Mouse (Mus musculus) ES-E14 (cell line): ENCODE data around the gene Fhad1. TPM values are rescaled to one million over a fixed set of nuclear protein-coding genes. Genes with fewer than 3 reads are reported as not detected.

Experiments
- DNase-seq: peaks from one replicate; pipeline ENCODE4 v3.0.0-alpha.2; 2013; ENCODE audit warnings: low read depth, low spot score
- H3K27ac ChIP-seq: 2 replicates; pipeline ENCODE4 v1.5.1; 2012; ENCODE audit warnings: low read depth, mild to moderate bottlenecking, low read length, moderate library complexity, mixed read lengths; ENCODE audit not compliant: poor library complexity, insufficient read depth, severe bottlenecking
- H3K36me3 ChIP-seq: 2 replicates; pipeline ENCODE4 v1.6.1; 2012; ENCODE audit warnings: mild to moderate bottlenecking, low read length, moderate library complexity, mixed read lengths; ENCODE audit not compliant: control insufficient read depth, poor library complexity, insufficient read depth, severe bottlenecking
- H3K4me1 ChIP-seq, 2 experiments: fragments of 150-350 bp in 1 of 2; sonication (generic) in 1 of 2; 2 replicates each; pipeline ENCODE4 v1.6.1; 2012; ENCODE audit warnings: low read length in 2 of 2, mild to moderate bottlenecking in 1 of 2, mixed read lengths in 1 of 2; ENCODE audit not compliant: control insufficient read depth in 2 of 2, insufficient read depth in 2 of 2, poor library complexity in 1 of 2
- H3K4me3 ChIP-seq, 2 experiments: fragments of 150-350 bp in 1 of 2; sonication (generic) in 1 of 2; 2 replicates each; pipeline ENCODE4 v1.5.1; 2012; ENCODE audit warnings: low read length in 2 of 2, low read depth in 1 of 2, mild to moderate bottlenecking in 1 of 2, mixed read lengths in 1 of 2; ENCODE audit not compliant: insufficient read depth in 1 of 2, poor library complexity in 1 of 2, severe bottlenecking in 1 of 2
- H3K9ac ChIP-seq: 2 replicates; pipeline ENCODE4 v1.6.1; 2012; ENCODE audit warnings: low read depth, mild to moderate bottlenecking, low read length, mixed read lengths; ENCODE audit not compliant: poor library complexity, insufficient read depth, severe bottlenecking
- H3K9me3 ChIP-seq: fragments of 150-350 bp; sonication (generic); 2 replicates; pipeline ENCODE4 v1.6.1; 2012; ENCODE audit warnings: low read depth, mild to moderate bottlenecking, low read length; ENCODE audit not compliant: control insufficient read depth, insufficient read depth
- CHD2 ChIP-seq: IDR thresholded peaks from 2 replicates; pipeline ENCODE4 v1.6.1; 2014; ENCODE audit warnings: mild to moderate bottlenecking, low read depth, low read length, inconsistent platforms
- HCFC1 ChIP-seq: IDR thresholded peaks from 2 replicates; pipeline ENCODE4 v1.6.1; 2012; ENCODE audit warnings: low read length, inconsistent platforms, borderline replicate concordance; ENCODE audit not compliant: insufficient read depth
- MAFK ChIP-seq: IDR thresholded peaks from 2 replicates; pipeline ENCODE4 v1.6.1; 2014; ENCODE audit warnings: mild to moderate bottlenecking, low read depth, low read length, inconsistent platforms; ENCODE audit not compliant: insufficient read depth
- ZC3H11A ChIP-seq: IDR thresholded peaks from 2 replicates; pipeline ENCODE4 v1.6.1; 2012; ENCODE audit warnings: low read depth, mild to moderate bottlenecking, inconsistent platforms, low read length, borderline replicate concordance
- ZNF384 ChIP-seq: IDR thresholded peaks from 2 replicates; pipeline ENCODE4 v1.6.1; 2012; ENCODE audit warnings: low read depth, low read length, inconsistent platforms
- in situ Hi-C, 2 experiments: fragments of 600-800 bp; cut with MboI; formaldehyde crosslinking; loops; one replicate each; pipeline ENCODE4 v1.15.1; 2025; ENCODE audit warnings: low sequenced_read_pairs in 2 of 2, inconsistent platforms in 1 of 2; ENCODE audit not compliant: unreplicated experiment in 2 of 2
- total RNA-seq: library from RNA; depleted of rRNA; stranded (reverse); fragments of 300-350 nt; gene quantifications from 2 replicates; pipeline ENCODE4 v1.2.3, GENCODE M21; 2012

Gene Fhad1
- total RNA-seq, 1 experiment = 0.49 TPM

DNA sequence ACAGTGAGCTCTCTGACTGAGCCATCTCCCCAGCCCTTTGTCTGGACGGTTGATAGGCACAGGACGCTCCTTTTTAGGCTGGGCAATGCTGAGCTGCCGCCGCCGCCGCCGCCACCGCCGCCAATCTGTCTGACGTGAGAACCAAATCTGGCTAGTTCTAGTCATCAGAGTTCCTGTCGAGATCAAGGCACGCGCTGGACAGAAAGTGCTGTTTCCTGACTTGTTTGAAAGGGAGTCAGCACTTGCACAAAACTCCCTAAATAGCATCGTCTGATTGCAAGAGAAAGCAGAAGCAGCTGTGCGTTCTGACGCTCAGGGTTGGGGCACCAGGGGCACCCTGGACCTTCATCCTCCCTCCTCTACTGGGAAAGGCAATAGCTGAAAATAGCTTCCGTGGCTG, 62.8 kb downstream of the Fhad1 start:
- DNase-seq = no peak
- in situ Hi-C loops = no loop called here
- H3K27ac ChIP-seq = no peak overlapping the region

GRCm38 (mm10) chr4:141949436-141949835, 65.4 kb downstream of the Fhad1 start:
- Histone ChIP-seq H3K4me1 (no peaks in the 10 kb centered on the region), H3K27ac (no peak overlapping the region), H3K9me3 (no peaks in the 10 kb centered on the region), H3K36me3 (no peaks in the 10 kb centered on the region), H3K9ac (no peak overlapping the region), H3K4me3 (no peak overlapping the region)
- no peak for DNase-seq
- in situ Hi-C loops = no loop called here
- TF ChIP-seq HCFC1 = no peak
- no peak for TF ChIP-seq ZNF384
- TF ChIP-seq CHD2 = no peak
- TF ChIP-seq MAFK = no peak
- TF ChIP-seq ZC3H11A = no peak

More for the DNA sequence above, 62.8 kb downstream of the Fhad1 start:
- no peak overlapping the region for H3K9ac ChIP-seq
- H3K9me3 ChIP-seq = no peaks in the 10 kb centered on the region
- H3K4me3 ChIP-seq = no peak overlapping the region
- TF ChIP-seq HCFC1 = no peak
- TF ChIP-seq ZC3H11A = no peak
- TF ChIP-seq CHD2 = no peak
- no peaks in the 10 kb centered on the region for H3K4me1 ChIP-seq
- no peaks in the 10 kb centered on the region for H3K36me3 ChIP-seq

GRCm38 (mm10) chr4:141948822-141949221, 66.1 kb downstream of the Fhad1 start:
- Histone ChIP-seq H3K36me3 (no peaks in the 10 kb centered on the region), H3K4me1 (no peaks in the 10 kb centered on the region), H3K9me3 (no peaks in the 10 kb centered on the region), H3K4me3 (no peak overlapping the region), H3K9ac (no peak overlapping the region), H3K27ac (no peak overlapping the region)
- TF ChIP-seq MAFK (no peak), HCFC1 (no peak), ZNF384 (no peak), ZC3H11A (no peak), CHD2 (no peak)
- in situ Hi-C loops = no loop called here
- DNase-seq = no peak

- in situ Hi-C loops = no loop called here
- H3K4me3 ChIP-seq = no peak overlapping the region
Measured at GRCm38 (mm10) chr4:141942403-141942802, 72.5 kb downstream of the Fhad1 start.

DNA sequence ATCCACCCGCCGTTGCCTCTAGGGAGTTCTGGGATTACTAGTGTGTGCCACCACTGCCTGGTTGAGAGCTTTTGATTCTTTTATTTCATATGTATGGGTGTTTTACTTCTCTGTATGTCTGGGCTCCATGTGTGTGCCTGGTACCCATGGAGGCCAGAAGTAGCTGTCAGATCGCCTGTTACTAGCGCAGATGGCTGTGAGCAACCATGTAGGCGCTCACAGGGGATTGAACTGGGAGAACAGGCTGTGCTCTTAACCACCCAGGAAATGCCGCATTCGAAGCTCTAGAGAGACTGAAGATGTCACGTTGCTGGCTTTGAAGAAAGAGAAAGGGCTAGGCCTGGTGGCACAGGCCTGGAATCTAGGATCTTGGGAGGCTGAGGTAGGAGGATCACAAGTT, 73.6 kb downstream of the Fhad1 start:
- H3K27ac ChIP-seq = no peak overlapping the region
- H3K36me3 ChIP-seq = no peaks in the 10 kb centered on the region
- no peak for DNase-seq
- no peak overlapping the region for H3K9ac ChIP-seq
- no peaks in the 10 kb centered on the region for H3K4me1 ChIP-seq
- no peaks in the 10 kb centered on the region for H3K9me3 ChIP-seq
- H3K4me3 ChIP-seq = no peak overlapping the region
- TF ChIP-seq CHD2 (no peak), HCFC1 (no peak), ZC3H11A (no peak), ZNF384 (no peak)
- in situ Hi-C loops = no loop called here

More at GRCm38 (mm10) chr4:141942403-141942802, 72.5 kb downstream of the Fhad1 start:
- Histone ChIP-seq H3K27ac (no peak overlapping the region), H3K9me3 (no peaks in the 10 kb centered on the region), H3K9ac (no peak overlapping the region), H3K4me1 (no peaks in the 10 kb centered on the region), H3K36me3 (no peaks in the 10 kb centered on the region)
- DNase-seq = no peak
- TF ChIP-seq ZC3H11A (no peak), CHD2 (no peak), MAFK (no peak), HCFC1 (no peak), ZNF384 (no peak)
